Mouse (Mus musculus) liver, embryonic 11.5 days (tissue): ENCODE results near the gene Cep85l. TPM values are rescaled to one million over a fixed set of nuclear protein-coding genes. Genes with fewer than 3 reads are reported as not detected.

ENCODE experiments used
- ATAC-seq: fragments of 200-750 bp; cut with Nextera tagmentation; replicated peaks from 2 replicates; pipeline ENCODE4 v1.8.0; 2017; ENCODE audit warnings: moderate number of reproducible peaks, mild to moderate bottlenecking, moderate TSS enrichment, moderate library complexity; ENCODE audit not compliant: low FRiP score
- DNase-seq: peaks from one replicate; pipeline ENCODE4 v3.0.0-alpha.2; 2017; ENCODE audit warnings: low spot score
- H3K27ac ChIP-seq: fragments of 300-500 bp; sonication (generic); 2 replicates; pipeline ENCODE4 v1.5.1; 2014; ENCODE audit warnings: mild to moderate bottlenecking, low read depth, low read length, control low read depth
- H3K27me3 ChIP-seq: fragments of 300-500 bp; sonication (generic); replicated peaks from 2 replicates; pipeline ENCODE4 v1.6.1; 2014; ENCODE audit warnings: low read length, mixed read lengths; ENCODE audit not compliant: control insufficient read depth, insufficient read depth
- H3K36me3 ChIP-seq: fragments of 300-500 bp; sonication (generic); 2 replicates; pipeline ENCODE4 v1.6.1; 2014; ENCODE audit warnings: mild to moderate bottlenecking, low read length, moderate library complexity, mixed read lengths; ENCODE audit not compliant: control insufficient read depth, insufficient read depth
- H3K4me1 ChIP-seq: fragments of 300-500 bp; sonication (generic); replicated peaks from 2 replicates; pipeline ENCODE4 v1.6.1; 2014; ENCODE audit warnings: low read length, mixed read lengths; ENCODE audit not compliant: control insufficient read depth, insufficient read depth
- H3K4me2 ChIP-seq: fragments of 300-500 bp; sonication (generic); 2 replicates; pipeline ENCODE4 v1.6.1; 2014; ENCODE audit warnings: mild to moderate bottlenecking, control low read depth, moderate library complexity
- H3K4me3 ChIP-seq: fragments of 300-500 bp; sonication (generic); 2 replicates; pipeline ENCODE4 v1.5.1; 2014; ENCODE audit warnings: low read depth, low read length, control low read depth
- H3K9ac ChIP-seq: fragments of 300-500 bp; sonication (generic); 2 replicates; pipeline ENCODE4 v1.6.1; 2014; ENCODE audit warnings: low read depth, low read length, control low read depth
- H3K9me3 ChIP-seq: fragments of 300-500 bp; sonication (generic); 2 replicates; pipeline ENCODE4 v1.6.1; 2016; ENCODE audit warnings: low read length, inconsistent platforms, mixed read lengths; ENCODE audit not compliant: control insufficient read depth
- WGBS: fragments of 180-500 bp; shearing (Covaris S2); extraction: QIAGEN DNeasy Blood & Tissue Kit; methylation state at CpG from one replicate; pipeline ENCODE4 v1.1.7; 2014; 5-methylcytosine and 5-hydroxymethylcytosine counted together
- polyA plus RNA-seq: library from polyadenylated mRNA; unstranded; fragments of >200 nt; fragmentation: Nextera tagmentation; extraction: Ambion mirVana; gene quantifications from 2 replicates; pipeline ENCODE4 v1.2.1, GENCODE M21; 2014

The Cep85l gene
- polyA plus RNA-seq, result 2.6 and 3.0 TPM in 2 replicates

DNA sequence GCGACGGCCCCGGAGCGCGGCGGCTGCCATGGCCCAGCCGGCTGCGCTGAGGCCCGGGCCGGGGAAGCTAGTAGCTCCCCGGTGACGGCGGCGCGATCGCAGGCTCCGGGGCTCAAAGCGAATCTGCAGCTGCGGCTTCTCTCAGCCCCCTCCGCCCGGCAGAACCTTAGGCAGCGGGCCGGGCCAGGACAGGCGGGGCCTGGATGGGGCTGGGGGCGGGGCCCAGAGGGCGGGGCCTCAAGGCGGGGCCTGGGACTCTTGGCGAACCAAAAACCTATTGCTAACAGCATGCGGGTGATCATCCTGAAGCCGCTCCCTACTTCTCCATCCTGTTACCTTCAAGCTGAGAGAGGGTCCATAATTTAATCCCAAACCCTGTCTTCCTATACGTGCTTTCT is at the start of gene Cep85l:
Gene Cep85l, minus strand, starts transcription at position 239 of the 398 bp plus-strand sequence.
- Histone ChIP-seq H3K4me1 (peaks cover 3% of the 10 kb centered on the region; the same call in 1 of the 2 replicates), H3K9me3 (no peaks in the 10 kb centered on the region), H3K4me2 (peak within 1 kb of the TSS; percentile 69), H3K27me3 (no peaks in the 10 kb centered on the region), H3K27ac (peak within 1 kb of the TSS; percentile 81), H3K9ac (peak within 1 kb of the TSS; percentile 82), H3K36me3 (no peaks in the 10 kb centered on the region), H3K4me3 (peak within 1 kb of the TSS; percentile 92)
- ATAC-seq (peak; percentile 99), DNase-seq (peak; percentile 93)
- 1% methylated on average over 31 of the region's 31 CpGs for WGBS

DNA sequence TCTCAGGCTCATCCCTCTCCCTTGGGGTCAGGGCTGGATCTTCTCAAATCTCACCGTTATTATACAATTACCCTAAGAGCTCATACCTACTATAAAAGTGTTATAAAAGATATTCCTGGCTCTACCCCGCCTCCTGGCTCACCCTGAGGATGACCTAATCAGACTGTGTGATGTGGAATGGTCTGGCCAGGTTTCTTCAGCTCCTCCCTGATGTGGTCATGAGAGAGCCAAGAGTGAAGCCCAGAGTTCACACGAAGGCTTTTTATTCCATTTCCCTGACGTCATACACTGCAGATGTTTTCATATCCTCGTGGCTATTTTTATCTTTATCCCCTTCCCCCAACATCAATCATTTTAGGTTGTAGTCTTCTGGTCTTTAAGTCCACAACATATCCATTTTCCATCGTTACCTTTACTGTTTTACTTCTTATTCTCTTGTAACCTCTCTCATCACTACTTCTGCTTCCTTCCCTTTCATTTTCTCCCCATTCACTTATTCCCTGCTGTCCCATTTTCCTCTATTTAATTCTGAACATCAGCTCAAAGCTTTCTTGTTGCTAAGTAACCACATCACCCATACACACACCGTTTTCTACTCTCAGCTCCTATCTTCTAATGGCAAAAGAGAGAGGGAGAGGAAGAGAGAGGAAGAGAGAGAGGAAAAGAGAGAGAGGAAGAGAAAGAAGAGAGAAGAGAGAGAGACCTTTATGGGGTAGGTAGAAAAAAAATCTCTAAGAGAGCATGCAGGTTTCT is 49.1 kb upstream of the Cep85l start:
- ATAC-seq, result no peak
- 65% methylated on average over 7 of the region's 7 CpGs for WGBS
- Histone ChIP-seq H3K27ac (no peak overlapping the region), H3K4me2 (no peak overlapping the region), H3K4me3 (no peak overlapping the region), H3K36me3 (no peaks in the 10 kb centered on the region), H3K9me3 (no peaks in the 10 kb centered on the region; the same call in 1 of the 2 replicates), H3K27me3 (no peaks in the 10 kb centered on the region), H3K4me1 (0 out of 2 replicates have a peak, but pooled peaks cover 2% of the 10 kb centered on the region), H3K9ac (no peak overlapping the region)
- DNase-seq, result no peak

- Histone ChIP-seq H3K4me1 (0 out of 2 replicates have a peak, but pooled peaks cover 2% of the 10 kb centered on the region), H3K9ac (no peak overlapping the region), H3K4me3 (no peak overlapping the region), H3K27me3 (no peaks in the 10 kb centered on the region), H3K4me2 (peak overlapping the region; percentile 37), H3K9me3 (no peaks in the 10 kb centered on the region; the same call in 1 of the 2 replicates), H3K27ac (0 out of 2 replicates have a peak overlapping the region, but pooled peaks have one; percentile 43), H3K36me3 (no peaks in the 10 kb centered on the region)
- ATAC-seq, result peak; percentile 70
- WGBS, result 57% methylated on average over 2 of the region's 2 CpGs
- no peak for DNase-seq
Measured at GRCm38 (mm10) chr10:53426524-53426923, 46.8 kb upstream of the Cep85l start.

- Histone ChIP-seq H3K4me1 (0 out of 2 replicates have a peak, but pooled peaks cover 2% of the 10 kb centered on the region), H3K9me3 (no peaks in the 10 kb centered on the region; the same call in 1 of the 2 replicates), H3K4me2 (no peak overlapping the region), H3K4me3 (no peak overlapping the region), H3K9ac (no peak overlapping the region), H3K27ac (no peak overlapping the region), H3K36me3 (no peaks in the 10 kb centered on the region), H3K27me3 (no peaks in the 10 kb centered on the region)
- DNase-seq (no peak), ATAC-seq (no peak)
- WGBS, result 97% methylated on average over 1 of the region's 1 CpGs
Measured at GRCm38 (mm10) chr10:53423091-53423490, 43.3 kb upstream of the Cep85l start.

- ATAC-seq (no peak), DNase-seq (no peak)
- Histone ChIP-seq H3K36me3 (no peaks in the 10 kb centered on the region), H3K27ac (no peak overlapping the region), H3K9ac (no peak overlapping the region), H3K9me3 (no peaks in the 10 kb centered on the region; the same call in 1 of the 2 replicates), H3K27me3 (no peaks in the 10 kb centered on the region), H3K4me2 (no peak overlapping the region), H3K4me3 (no peak overlapping the region), H3K4me1 (0 out of 2 replicates have a peak, but pooled peaks cover 2% of the 10 kb centered on the region)
- 45% methylated on average over 1 of the region's 1 CpGs for WGBS
Measured at GRCm38 (mm10) chr10:53422206-53422605, 42.5 kb upstream of the Cep85l start.

- Histone ChIP-seq H3K9ac (no peak overlapping the region), H3K4me1 (0 out of 2 replicates have a peak, but pooled peaks cover 2% of the 10 kb centered on the region), H3K4me3 (no peak overlapping the region), H3K27me3 (no peaks in the 10 kb centered on the region), H3K9me3 (no peaks in the 10 kb centered on the region; the same call in 1 of the 2 replicates), H3K4me2 (no peak overlapping the region), H3K36me3 (no peaks in the 10 kb centered on the region), H3K27ac (no peak overlapping the region)
- ATAC-seq (0 out of 2 replicates have a peak, but pooled peaks have one; percentile 19), DNase-seq (no peak)
- 47% methylated on average over 6 of the region's 6 CpGs for WGBS
Measured at GRCm38 (mm10) chr10:53421613-53422012, 41.9 kb upstream of the Cep85l start.

- no peak for ATAC-seq
- no peak overlapping the region for H3K27ac ChIP-seq
- DNase-seq, result no peak
- H3K36me3 ChIP-seq, result no peaks in the 10 kb centered on the region
- no peak overlapping the region for H3K4me2 ChIP-seq
- no peak overlapping the region for H3K9ac ChIP-seq
- no peaks in the 10 kb centered on the region; the same call in 1 of the 2 replicates for H3K9me3 ChIP-seq
- H3K4me1 ChIP-seq, result no peaks in the 10 kb centered on the region
- H3K27me3 ChIP-seq, result no peaks in the 10 kb centered on the region
- no peak overlapping the region for H3K4me3 ChIP-seq
Measured at GRCm38 (mm10) chr10:53420069-53420468, 40.3 kb upstream of the Cep85l start.

- Histone ChIP-seq H3K27me3 (no peaks in the 10 kb centered on the region), H3K4me3 (no peak overlapping the region), H3K4me2 (no peak overlapping the region), H3K27ac (no peak overlapping the region), H3K4me1 (no peaks in the 10 kb centered on the region), H3K9me3 (no peaks in the 10 kb centered on the region), H3K36me3 (no peaks in the 10 kb centered on the region), H3K9ac (no peak overlapping the region)
- ATAC-seq (no peak), DNase-seq (no peak)
- WGBS, result 62% methylated on average over 4 of the region's 4 CpGs
Measured at GRCm38 (mm10) chr10:53419139-53419935, 39.6 kb upstream of the Cep85l start.
